Mouse (Mus musculus) lung, postnatal 0 days (tissue): ENCODE data around the gene Exoc3l.

Source experiments
- CTCF ChIP-seq: IDR thresholded peaks from 2 replicates; pipeline ENCODE4 v1.5.1; 2016; ENCODE audit warnings: antibody characterized with exemption, mild to moderate bottlenecking
- EP300 ChIP-seq: IDR thresholded peaks from 2 replicates; pipeline ENCODE4 v1.6.1; 2016; ENCODE audit warnings: antibody characterized with exemption, mild to moderate bottlenecking, control low read depth

GRCm38 (mm10) chr8:105268342-105269074 is 27.4 kb downstream of the Exoc3l start:
- no peak for TF ChIP-seq CTCF
- TF ChIP-seq EP300, result no peak
